Mouse (Mus musculus) G1E (cell line): ENCODE measurements around the gene Abhd12b.

ENCODE experiments used
- CTCF ChIP-seq: IDR thresholded peaks from 2 replicates; pipeline ENCODE4 v1.5.1; 2012; ENCODE audit warnings: low read depth, low read length, inconsistent platforms, mixed read lengths
- GATA1 ChIP-seq: IDR thresholded peaks from 2 replicates; pipeline ENCODE4 v1.6.1; 2012; ENCODE audit warnings: borderline replicate concordance, low read length, inconsistent platforms, mixed read lengths
- TAL1 ChIP-seq: conservative IDR thresholded peaks from 2 replicates; pipeline ENCODE4 v1.6.1; 2012; ENCODE audit warnings: low read depth, low read length, inconsistent platforms, mixed read lengths

DNA sequence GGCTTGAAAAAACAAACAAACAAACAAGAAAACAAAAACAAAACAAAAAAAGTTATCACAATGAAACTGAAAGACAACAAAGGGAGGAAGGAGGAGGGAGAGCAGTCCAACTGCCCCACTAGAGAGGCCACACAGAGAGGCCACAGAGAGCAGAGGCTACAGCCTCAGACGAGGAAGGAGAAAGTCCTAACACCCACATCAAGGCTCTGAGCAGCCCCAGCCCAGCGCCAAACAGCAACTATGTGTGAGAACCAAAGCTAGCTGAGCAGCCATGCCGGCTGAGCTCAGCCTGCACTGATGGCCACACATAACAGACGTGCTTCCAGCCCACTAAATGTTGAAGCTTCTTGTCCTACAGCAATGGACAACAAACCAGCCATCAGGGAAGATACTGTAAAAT is 14.1 kb upstream of the Abhd12b start:
- TF ChIP-seq GATA1 = no peak
- no peak for TF ChIP-seq CTCF
- no peak for TF ChIP-seq TAL1
